Mouse (Mus musculus) cerebellum, adult 2 months (tissue): ENCODE measurements at regions not wholly inside any gene's neighbourhood (a gene's known extent, or its start where the extent isn't known, plus 50 kb on each side); places are given as distances from the start of the nearest gene placed in this dataset.

Source experiments
- CTCF ChIP-seq: fragments of 200-500 bp; IDR thresholded peaks from 2 replicates; pipeline ENCODE4 v1.5.1; 2011; ENCODE audit warnings: low read depth, mild to moderate bottlenecking, control low read depth, low read length, moderate library complexity, borderline replicate concordance; ENCODE audit not compliant: insufficient read depth
- POLR2A ChIP-seq: fragments of 200-500 bp; IDR thresholded peaks from 2 replicates; pipeline ENCODE4 v1.6.1; 2011; ENCODE audit warnings: low read length, control low read depth, borderline replicate concordance; ENCODE audit not compliant: insufficient read depth

GRCm38 (mm10) chr3:124075974-124076606 lies 244.6 kb upstream of the Tram1l1 start:
- TF ChIP-seq POLR2A (no peak), CTCF (no peak)
